Mouse (Mus musculus): ENCODE data around the gene Ube2h. TPM values are rescaled to one million over a fixed set of nuclear protein-coding genes. Genes with fewer than 3 reads are reported as not detected.

Ube2h gene
- polyA plus RNA-seq, 1 experiment, result 33.5 TPM

DNA sequence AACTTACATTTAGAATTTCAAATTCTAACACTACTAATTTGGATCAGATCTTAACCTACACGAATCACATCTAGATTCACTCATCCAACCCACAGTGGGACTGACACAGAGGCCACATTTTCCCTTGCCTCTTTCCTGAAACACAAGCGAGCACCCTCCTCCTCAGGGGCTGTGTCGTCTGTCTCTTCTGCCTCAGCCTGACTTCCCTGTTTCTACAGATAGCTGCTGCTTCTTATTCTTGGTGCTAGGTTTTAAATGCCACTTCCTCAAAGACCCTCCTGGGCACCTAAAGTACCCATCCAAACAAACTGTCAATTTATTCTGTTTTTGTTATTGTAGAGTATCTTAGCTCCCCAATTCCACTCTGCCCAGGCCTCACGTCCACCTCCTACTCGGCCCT lies 34.5 kb downstream of the Ube2h start:
- Histone ChIP-seq H3K27me3 (ENCODE audit: control insufficient read depth, insufficient read depth, insufficient read length) (no peaks in the 10 kb centered on the region), H3ac (ENCODE audit: control insufficient read depth, insufficient read length) (no peak overlapping the region), H3K36me3 (ENCODE audit: control insufficient read depth, insufficient read depth) (peaks cover 10% of the 10 kb centered on the region), H3K79me2 (ENCODE audit: control insufficient read depth, insufficient read depth) (no peaks in the 10 kb centered on the region), H3K4me2 (ENCODE audit: low read depth) (no peak overlapping the region), H3K4me3 (no peak overlapping the region)
- TF ChIP-seq POLR2A (IDR thresholded peaks at IDR 0.05; ENCODE audit: insufficient read length, low read depth) (no peak), POLR2AphosphoS2 (IDR thresholded peaks at IDR 0.05; ENCODE audit: insufficient read length, low read depth) (no peak), TCF12 (IDR thresholded peaks at IDR 0.05; ENCODE audit: insufficient read depth, poor library complexity, severe bottlenecking) (no peak), TCF3 (IDR thresholded peaks at IDR 0.05; ENCODE audit: insufficient read length, low read depth) (no peak), USF1 (IDR thresholded peaks at IDR 0.05; ENCODE audit: low read depth) (no peak), CEBPB (IDR thresholded peaks at IDR 0.05; ENCODE audit: insufficient read depth, poor library complexity, severe bottlenecking) (no peak), REST (IDR thresholded peaks at IDR 0.05; ENCODE audit: insufficient read depth, insufficient read length) (no peak), E2F4 (IDR thresholded peaks at IDR 0.05; ENCODE audit: insufficient read depth) (no peak), SRF (IDR thresholded peaks at IDR 0.05; ENCODE audit: control insufficient read depth, insufficient read length, low read depth) (no peak), MYOD1 (IDR thresholded peaks at IDR 0.05; ENCODE audit: control insufficient read depth in 1 of 3, insufficient read length in 2 of 3, low read depth in 2 of 3) (no peak), MYOG (IDR thresholded peaks at IDR 0.05; ENCODE audit: control insufficient read depth in 1 of 3, insufficient read depth in 1 of 3, insufficient read length in 2 of 3, low read depth in 2 of 3) (no peak), MAX (IDR thresholded peaks at IDR 0.05; ENCODE audit: low read depth) (no peak)

DNA sequence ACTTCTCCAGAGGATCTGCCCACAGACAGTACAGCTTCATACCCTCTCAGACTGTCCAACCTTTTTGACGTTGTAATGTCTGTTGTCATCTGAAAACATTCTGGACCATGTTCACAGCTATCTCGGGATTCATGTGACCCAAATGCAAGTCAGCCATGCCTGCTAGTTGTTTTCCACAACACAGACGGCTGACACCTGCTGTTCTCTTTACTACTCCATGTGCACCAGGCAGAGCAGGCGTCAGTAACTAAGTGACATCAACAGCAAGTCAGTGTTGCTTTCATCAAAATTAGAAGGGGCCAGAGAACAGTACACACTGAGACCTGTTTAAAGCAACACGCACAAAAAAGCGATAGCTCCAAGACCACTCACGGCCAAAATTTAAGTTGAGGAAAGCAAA lies 36.9 kb downstream of the Ube2h start:
- Histone ChIP-seq H3K4me3 (no peak overlapping the region), H3K4me2 (ENCODE audit: low read depth) (no peak overlapping the region), H3K27me3 (ENCODE audit: control insufficient read depth, insufficient read depth, insufficient read length) (no peaks in the 10 kb centered on the region), H3ac (ENCODE audit: control insufficient read depth, insufficient read length) (no peak overlapping the region), H3K36me3 (ENCODE audit: control insufficient read depth, insufficient read depth) (peaks cover 11% of the 10 kb centered on the region), H3K79me2 (ENCODE audit: control insufficient read depth, insufficient read depth) (peaks cover 4% of the 10 kb centered on the region)
- TF ChIP-seq TCF3 (IDR thresholded peaks at IDR 0.05; ENCODE audit: insufficient read length, low read depth) (no peak), E2F4 (IDR thresholded peaks at IDR 0.05; ENCODE audit: insufficient read depth) (no peak), MAX (IDR thresholded peaks at IDR 0.05; ENCODE audit: low read depth) (no peak), REST (IDR thresholded peaks at IDR 0.05; ENCODE audit: insufficient read depth, insufficient read length) (no peak), CEBPB (IDR thresholded peaks at IDR 0.05; ENCODE audit: insufficient read depth, poor library complexity, severe bottlenecking) (no peak), POLR2A (IDR thresholded peaks at IDR 0.05; ENCODE audit: insufficient read length, low read depth) (no peak), TCF12 (IDR thresholded peaks at IDR 0.05; ENCODE audit: insufficient read depth, poor library complexity, severe bottlenecking) (no peak), SRF (IDR thresholded peaks at IDR 0.05; ENCODE audit: control insufficient read depth, insufficient read length, low read depth) (no peak), USF1 (IDR thresholded peaks at IDR 0.05; ENCODE audit: low read depth) (no peak), MYOG (IDR thresholded peaks at IDR 0.05; ENCODE audit: control insufficient read depth in 1 of 3, insufficient read depth in 1 of 3, insufficient read length in 2 of 3, low read depth in 2 of 3) (no peak), MYOD1 (IDR thresholded peaks at IDR 0.05; ENCODE audit: control insufficient read depth in 1 of 3, insufficient read length in 2 of 3, low read depth in 2 of 3) (no peak), POLR2AphosphoS2 (IDR thresholded peaks at IDR 0.05; ENCODE audit: insufficient read length, low read depth) (no peak)

DNA sequence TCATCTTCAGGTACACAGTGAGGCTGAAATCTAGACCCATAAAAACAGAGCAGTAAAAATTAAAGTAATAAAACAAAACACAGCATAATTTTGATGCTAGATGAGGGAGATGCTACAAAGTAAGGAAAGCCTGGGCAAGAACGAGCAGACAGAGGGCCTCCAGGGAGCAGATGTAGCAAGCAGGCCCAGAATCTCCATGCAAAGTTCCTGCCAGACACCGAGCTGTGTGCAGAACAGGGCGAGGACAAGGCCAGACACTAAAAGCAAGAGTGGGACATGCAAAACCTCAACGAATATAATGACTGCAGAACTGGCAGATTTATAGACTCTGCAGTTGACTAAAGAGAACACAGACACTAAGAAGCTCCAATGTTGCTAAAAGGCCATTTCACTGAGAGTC lies 38.9 kb downstream of the Ube2h start:
- peaks cover 27% of the 10 kb centered on the region for H3K36me3 ChIP-seq (ENCODE audit: control insufficient read depth, insufficient read depth)
- no peak for TF ChIP-seq SRF (IDR thresholded peaks at IDR 0.05; ENCODE audit: control insufficient read depth, insufficient read length, low read depth)
- TF ChIP-seq POLR2A (IDR thresholded peaks at IDR 0.05; ENCODE audit: insufficient read length, low read depth), result no peak
- TF ChIP-seq TCF12 (IDR thresholded peaks at IDR 0.05; ENCODE audit: insufficient read depth, poor library complexity, severe bottlenecking), result no peak
- no peak for TF ChIP-seq USF1 (IDR thresholded peaks at IDR 0.05; ENCODE audit: low read depth)
- TF ChIP-seq MYOD1 (IDR thresholded peaks at IDR 0.05; ENCODE audit: control insufficient read depth in 1 of 3, insufficient read length in 2 of 3, low read depth in 2 of 3), result no peak
- no peak for TF ChIP-seq MAX (IDR thresholded peaks at IDR 0.05; ENCODE audit: low read depth)
- TF ChIP-seq POLR2AphosphoS2 (IDR thresholded peaks at IDR 0.05; ENCODE audit: insufficient read length, low read depth), result no peak
- no peak for TF ChIP-seq CEBPB (IDR thresholded peaks at IDR 0.05; ENCODE audit: insufficient read depth, poor library complexity, severe bottlenecking)
- TF ChIP-seq MYOG (IDR thresholded peaks at IDR 0.05; ENCODE audit: control insufficient read depth in 1 of 3, insufficient read depth in 1 of 3, insufficient read length in 2 of 3, low read depth in 2 of 3), result no peak
- no peak for TF ChIP-seq E2F4 (IDR thresholded peaks at IDR 0.05; ENCODE audit: insufficient read depth)
- TF ChIP-seq TCF3 (IDR thresholded peaks at IDR 0.05; ENCODE audit: insufficient read length, low read depth), result no peak
- TF ChIP-seq REST (IDR thresholded peaks at IDR 0.05; ENCODE audit: insufficient read depth, insufficient read length), result no peak
- no peak overlapping the region for H3K4me3 ChIP-seq
- H3K79me2 ChIP-seq (ENCODE audit: control insufficient read depth, insufficient read depth), result peaks cover 4% of the 10 kb centered on the region
- H3K4me2 ChIP-seq (ENCODE audit: low read depth), result no peak overlapping the region
- H3K27me3 ChIP-seq (ENCODE audit: control insufficient read depth, insufficient read depth, insufficient read length), result no peaks in the 10 kb centered on the region
- H3ac ChIP-seq (ENCODE audit: control insufficient read depth, insufficient read length), result no peak overlapping the region

DNA sequence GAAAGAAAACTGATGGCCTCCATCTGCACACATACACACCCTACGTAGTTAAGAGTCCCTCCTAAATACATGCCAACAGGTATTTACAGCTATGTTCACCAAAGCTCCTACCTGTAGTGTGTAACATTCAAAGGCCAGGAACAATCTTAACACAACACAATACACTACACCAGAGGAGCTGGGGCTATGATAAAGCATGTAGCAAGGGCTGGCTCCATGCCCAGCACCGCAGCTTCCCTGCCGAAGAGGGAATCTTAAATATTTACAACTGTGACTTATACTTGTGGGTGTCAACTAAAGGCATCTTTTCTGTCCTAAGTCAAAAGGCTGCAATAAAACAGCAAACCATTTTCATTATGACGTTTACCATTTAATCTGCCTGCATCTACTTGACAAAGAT lies 41.3 kb downstream of the Ube2h start:
- no peak overlapping the region for H3K4me2 ChIP-seq (ENCODE audit: low read depth)
- H3K27me3 ChIP-seq (ENCODE audit: control insufficient read depth, insufficient read depth, insufficient read length), result no peaks in the 10 kb centered on the region
- no peak overlapping the region for H3ac ChIP-seq (ENCODE audit: control insufficient read depth, insufficient read length)
- no peak overlapping the region for H3K4me3 ChIP-seq
- peaks cover 41% of the 10 kb centered on the region for H3K36me3 ChIP-seq (ENCODE audit: control insufficient read depth, insufficient read depth)
- TF ChIP-seq CEBPB (IDR thresholded peaks at IDR 0.05; ENCODE audit: insufficient read depth, poor library complexity, severe bottlenecking) (no peak), POLR2A (IDR thresholded peaks at IDR 0.05; ENCODE audit: insufficient read length, low read depth) (no peak), REST (IDR thresholded peaks at IDR 0.05; ENCODE audit: insufficient read depth, insufficient read length) (no peak), MYOD1 (IDR thresholded peaks at IDR 0.05; ENCODE audit: control insufficient read depth in 1 of 3, insufficient read length in 2 of 3, low read depth in 2 of 3) (no peak)
- H3K79me2 ChIP-seq (ENCODE audit: control insufficient read depth, insufficient read depth), result peaks cover 6% of the 10 kb centered on the region

DNA sequence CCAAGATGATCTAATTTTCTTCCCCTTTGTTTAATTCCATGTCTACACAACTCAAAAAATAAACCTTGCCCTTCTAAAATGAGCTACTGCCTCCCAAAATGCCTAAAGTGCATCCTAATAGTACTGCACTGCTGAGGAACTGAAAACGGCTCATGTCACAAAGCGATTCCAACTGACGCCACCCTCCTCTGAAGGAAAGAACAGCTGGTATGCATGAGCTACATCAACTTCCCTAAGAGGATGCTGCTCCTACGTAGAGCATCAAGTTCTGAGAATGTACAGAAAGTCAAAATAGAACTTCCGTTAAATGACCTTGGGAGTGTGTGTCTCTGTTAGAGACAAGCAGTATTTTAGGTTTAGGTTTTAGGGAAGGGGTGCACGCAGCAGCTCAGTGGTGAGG lies 45.1 kb downstream of the Ube2h start:
- TF ChIP-seq TCF3 (IDR thresholded peaks at IDR 0.05; ENCODE audit: insufficient read length, low read depth), result no peak
- no peak for TF ChIP-seq USF1 (IDR thresholded peaks at IDR 0.05; ENCODE audit: low read depth)
- no peak for TF ChIP-seq MAX (IDR thresholded peaks at IDR 0.05; ENCODE audit: low read depth)
- no peak for TF ChIP-seq MYOD1 (IDR thresholded peaks at IDR 0.05; ENCODE audit: control insufficient read depth in 1 of 3, insufficient read length in 2 of 3, low read depth in 2 of 3)
- no peak for TF ChIP-seq POLR2A (IDR thresholded peaks at IDR 0.05; ENCODE audit: insufficient read length, low read depth)
- no peak for TF ChIP-seq CEBPB (IDR thresholded peaks at IDR 0.05; ENCODE audit: insufficient read depth, poor library complexity, severe bottlenecking)
- no peak for TF ChIP-seq POLR2AphosphoS2 (IDR thresholded peaks at IDR 0.05; ENCODE audit: insufficient read length, low read depth)
- TF ChIP-seq E2F4 (IDR thresholded peaks at IDR 0.05; ENCODE audit: insufficient read depth), result no peak
- no peak for TF ChIP-seq TCF12 (IDR thresholded peaks at IDR 0.05; ENCODE audit: insufficient read depth, poor library complexity, severe bottlenecking)
- TF ChIP-seq REST (IDR thresholded peaks at IDR 0.05; ENCODE audit: insufficient read depth, insufficient read length), result no peak
- no peak for TF ChIP-seq SRF (IDR thresholded peaks at IDR 0.05; ENCODE audit: control insufficient read depth, insufficient read length, low read depth)
- TF ChIP-seq MYOG (IDR thresholded peaks at IDR 0.05; ENCODE audit: control insufficient read depth in 1 of 3, insufficient read depth in 1 of 3, insufficient read length in 2 of 3, low read depth in 2 of 3), result no peak
- no peak overlapping the region for H3K4me2 ChIP-seq (ENCODE audit: low read depth)
- H3K27me3 ChIP-seq (ENCODE audit: control insufficient read depth, insufficient read depth, insufficient read length), result no peaks in the 10 kb centered on the region
- H3K79me2 ChIP-seq (ENCODE audit: control insufficient read depth, insufficient read depth), result peaks cover 14% of the 10 kb centered on the region
- H3K36me3 ChIP-seq (ENCODE audit: control insufficient read depth, insufficient read depth), result peaks cover 62% of the 10 kb centered on the region
- no peak overlapping the region for H3ac ChIP-seq (ENCODE audit: control insufficient read depth, insufficient read length)
- H3K4me3 ChIP-seq, result no peak overlapping the region
